Mouse (Mus musculus): ENCODE results near the gene Nlgn2.

Gene Nlgn2

GRCm38 (mm10) chr11:69795168-69795982, 42.2 kb downstream of the Nlgn2 start, which contains the start of gene Chrnb1:
Gene Chrnb1 (minus strand): TSS chr11:69795943.
- DNase-seq (ENCODE audit: low read depth): peak; percentile 96

- no peak for DNase-seq (ENCODE audit: low read depth)
Measured at GRCm38 (mm10) chr11:69793429-69793828, 44.2 kb downstream of the Nlgn2 start.

GRCm38 (mm10) chr11:69791420-69791819, 46.2 kb downstream of the Nlgn2 start:
- no peak for DNase-seq (ENCODE audit: low read depth)

- DNase-seq (ENCODE audit: low read depth): no peak
Measured at GRCm38 (mm10) chr11:69789431-69789830, 48.2 kb downstream of the Nlgn2 start.

- no peak for DNase-seq (ENCODE audit: low read depth)
Measured at GRCm38 (mm10) chr11:69787306-69787705, 50.3 kb downstream of the Nlgn2 start.

- peak; percentile 72 for DNase-seq (ENCODE audit: low read depth)
Measured at GRCm38 (mm10) chr11:69784793-69785272, 52.8 kb downstream of the Nlgn2 start.

- no peak for DNase-seq (ENCODE audit: low read depth)
Measured at GRCm38 (mm10) chr11:69781828-69782227, 55.8 kb downstream of the Nlgn2 start.

- no peak for DNase-seq (ENCODE audit: low read depth)
Measured at GRCm38 (mm10) chr11:69778985-69779384, 58.6 kb downstream of the Nlgn2 start.

- DNase-seq (ENCODE audit: low read depth): no peak
Measured at GRCm38 (mm10) chr11:69778258-69778982, 59.2 kb downstream of the Nlgn2 start.

- no peak for DNase-seq (ENCODE audit: low read depth)
Measured at GRCm38 (mm10) chr11:69777504-69778257, 59.9 kb downstream of the Nlgn2 start.

GRCm38 (mm10) chr11:69776488-69776887, 61.1 kb downstream of the Nlgn2 start:
- DNase-seq (ENCODE audit: low read depth): no peak

- no peak for DNase-seq (ENCODE audit: low read depth)
Measured at GRCm38 (mm10) chr11:69775716-69776115, 61.9 kb downstream of the Nlgn2 start.

- DNase-seq (ENCODE audit: low read depth): no peak
Measured at GRCm38 (mm10) chr11:69774961-69775360, 62.6 kb downstream of the Nlgn2 start.
